Mouse (Mus musculus): ENCODE results near the gene Pla2g3.

Gene Pla2g3

DNA sequence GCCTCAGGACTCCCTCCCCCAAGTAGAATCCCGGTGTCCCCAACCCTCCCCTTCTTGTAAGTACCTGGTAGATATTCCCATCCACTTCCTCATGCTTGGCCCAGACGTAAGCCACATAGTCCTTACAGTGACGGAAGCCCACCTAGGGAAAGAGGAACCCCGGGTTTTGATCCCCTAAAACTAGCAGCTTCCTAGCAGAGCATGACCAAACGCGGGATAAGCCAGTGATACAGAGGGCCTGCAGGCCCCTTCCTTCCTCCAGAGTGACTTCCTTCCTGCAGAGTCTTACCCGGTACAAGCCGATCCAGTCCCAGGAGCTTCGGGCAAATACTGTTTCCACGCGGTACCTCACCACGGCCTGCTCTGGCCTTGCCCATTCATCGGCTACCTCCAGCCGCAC is 7.4 kb downstream of the Pla2g3 start:
- DNase-seq: no peak

DNA sequence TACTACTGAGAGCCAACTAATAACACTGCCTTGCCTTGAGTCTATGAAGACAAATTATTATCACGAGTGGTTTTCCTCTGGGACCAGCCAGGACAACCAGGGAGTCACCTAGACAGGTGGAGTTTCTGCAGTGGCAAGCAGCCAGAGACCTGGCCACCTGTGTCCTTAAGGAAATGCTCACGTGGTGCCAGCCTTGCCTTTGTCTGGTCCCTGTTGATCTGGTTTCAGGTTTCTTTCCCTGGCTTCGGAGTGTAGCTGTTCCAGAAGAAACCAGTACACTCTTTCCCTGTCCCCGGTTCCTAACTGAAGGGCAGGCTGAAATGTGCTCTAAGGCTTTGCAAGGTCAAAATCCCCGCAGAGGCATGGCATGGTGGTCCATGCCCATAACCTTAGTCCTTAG is 8.7 kb downstream of the Pla2g3 start:
- no peak for DNase-seq

DNA sequence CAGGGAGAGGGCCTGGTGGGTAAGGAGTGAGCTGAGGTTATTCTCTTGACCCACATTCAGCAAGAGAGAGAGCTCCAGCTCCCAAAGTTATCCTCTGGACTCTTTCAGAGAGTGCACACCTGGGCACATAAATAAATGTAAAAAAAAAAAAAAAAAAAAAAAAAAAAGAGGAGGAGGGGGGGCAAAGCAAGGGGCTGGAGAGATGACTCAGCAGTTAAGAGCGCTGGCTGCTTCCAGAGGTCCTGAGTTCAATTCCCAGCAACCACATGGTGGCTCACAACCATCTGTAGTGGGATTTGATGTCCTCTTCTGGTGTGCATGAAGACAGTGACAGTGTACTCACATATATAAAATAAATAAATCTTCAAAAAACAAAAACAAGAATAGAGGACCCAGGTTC is 9.2 kb downstream of the Pla2g3 start:
- DNase-seq: no peak

DNA sequence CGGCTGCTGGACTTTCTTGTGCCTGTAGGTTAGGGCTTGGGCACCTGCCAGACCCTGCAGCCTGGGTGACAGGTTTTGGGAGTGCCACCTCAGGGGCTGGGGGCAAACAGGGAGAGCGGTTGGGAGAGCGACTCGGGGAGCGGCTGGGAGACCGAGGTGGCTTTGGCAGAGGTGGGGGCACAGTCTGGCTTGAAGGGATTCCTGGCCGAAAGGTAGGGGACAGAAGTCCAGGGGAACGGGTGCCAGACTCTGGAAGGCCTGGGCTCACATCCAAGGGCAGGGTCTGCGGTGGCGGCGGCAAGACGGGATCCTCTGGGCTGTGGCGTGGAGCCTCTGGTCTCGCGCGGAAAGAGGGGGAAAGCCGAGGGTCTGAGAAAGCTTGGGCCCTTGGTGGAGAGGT is 14.0 kb downstream of the Pla2g3 start:
- no peak for DNase-seq

DNA sequence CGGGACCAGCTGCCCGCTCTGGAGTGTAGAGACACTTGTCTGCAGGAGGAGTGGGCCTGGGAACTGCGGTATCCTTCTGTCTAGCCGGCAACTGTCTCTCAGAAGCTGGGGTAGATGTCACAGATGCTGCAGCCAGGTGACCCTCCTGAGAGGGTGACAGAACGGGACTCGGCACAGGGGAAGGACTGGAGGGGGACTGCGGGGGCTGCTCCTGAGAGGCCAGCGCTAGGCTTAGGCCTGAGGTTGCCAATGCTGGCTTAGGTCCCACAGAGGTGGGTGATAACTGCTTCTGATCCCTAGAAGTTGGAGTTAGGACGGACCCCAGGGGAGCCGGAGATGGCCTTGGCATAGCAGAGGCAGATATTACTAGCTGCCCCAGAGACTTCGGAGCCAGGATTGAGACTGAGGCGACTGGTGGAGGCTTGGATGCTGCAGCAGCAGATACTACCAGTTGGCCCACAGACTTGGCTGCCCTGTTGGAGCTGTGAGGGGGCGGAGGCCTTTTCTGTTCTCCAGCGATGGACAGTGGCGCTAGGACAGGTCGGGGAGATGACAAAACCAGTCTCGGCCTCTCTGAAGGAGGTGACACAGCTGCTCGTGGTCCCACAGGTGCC is 14.5 kb downstream of the Pla2g3 start:
- DNase-seq: no peak

DNA sequence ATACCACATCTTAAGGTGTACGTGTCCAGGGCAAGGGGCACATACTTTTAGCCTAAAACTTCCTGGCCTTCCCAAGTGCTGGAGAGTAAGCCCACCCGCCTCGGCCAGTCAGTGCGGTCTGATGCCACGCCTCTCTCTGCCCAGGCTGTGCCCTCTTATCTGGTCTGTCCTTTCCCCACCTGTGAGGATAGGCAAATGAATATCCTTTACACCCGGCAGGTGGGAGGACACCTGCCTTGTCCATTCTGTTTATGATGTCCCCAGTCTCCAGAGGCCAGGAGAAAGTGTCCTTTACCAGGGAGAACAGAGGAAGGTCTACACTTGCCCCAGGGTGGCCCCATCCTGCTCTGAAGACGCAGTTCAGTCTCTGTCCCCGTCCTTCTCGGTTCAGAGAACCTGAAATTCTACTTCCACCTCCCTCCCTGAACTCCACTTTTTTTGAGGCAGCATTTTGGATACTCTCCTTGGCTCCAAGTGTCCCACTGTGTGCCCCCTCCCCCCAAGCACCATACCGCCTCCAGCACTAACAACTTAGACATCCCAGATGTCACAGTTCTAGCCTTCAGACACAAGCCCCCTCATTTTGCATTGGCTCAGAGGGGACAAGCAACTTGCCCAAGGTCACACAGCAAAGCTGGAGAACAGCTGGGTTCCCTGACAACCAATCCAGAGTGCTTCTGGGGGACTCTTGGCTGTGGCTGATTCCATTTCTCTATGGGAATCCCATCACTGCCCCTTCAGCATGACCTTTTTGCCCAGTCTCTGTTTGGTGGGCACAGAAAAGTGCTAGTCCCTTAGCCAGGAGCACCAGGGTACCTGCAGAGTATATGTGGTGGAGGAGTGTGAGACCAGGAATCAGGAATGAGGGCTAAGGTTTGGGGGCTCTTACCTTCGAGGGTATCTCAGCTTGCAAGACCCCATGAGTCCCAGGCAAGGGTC is 15.9 kb downstream of the Pla2g3 start:
- DNase-seq: no peak

DNA sequence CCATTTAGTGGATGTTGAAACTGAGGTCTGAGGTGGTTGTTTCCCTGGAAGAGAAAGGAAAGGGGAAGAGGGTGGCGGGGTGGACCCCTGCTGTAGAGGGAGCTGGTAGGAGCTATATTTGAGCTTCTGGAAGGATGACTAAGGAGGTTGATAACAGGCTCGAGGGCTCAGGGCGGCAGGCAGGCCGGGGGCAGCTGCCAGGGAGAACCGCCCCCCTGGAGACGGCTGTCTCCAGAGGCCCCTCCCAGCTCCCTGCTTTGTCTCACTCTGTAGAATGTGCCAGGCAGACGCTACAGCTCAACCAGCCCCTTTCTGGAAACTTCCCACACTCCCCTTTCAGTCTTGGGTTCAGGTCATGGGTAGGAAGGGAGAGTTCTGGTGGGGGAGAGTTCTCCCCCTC is 20.1 kb downstream of the Pla2g3 start:
- no peak for DNase-seq

DNA sequence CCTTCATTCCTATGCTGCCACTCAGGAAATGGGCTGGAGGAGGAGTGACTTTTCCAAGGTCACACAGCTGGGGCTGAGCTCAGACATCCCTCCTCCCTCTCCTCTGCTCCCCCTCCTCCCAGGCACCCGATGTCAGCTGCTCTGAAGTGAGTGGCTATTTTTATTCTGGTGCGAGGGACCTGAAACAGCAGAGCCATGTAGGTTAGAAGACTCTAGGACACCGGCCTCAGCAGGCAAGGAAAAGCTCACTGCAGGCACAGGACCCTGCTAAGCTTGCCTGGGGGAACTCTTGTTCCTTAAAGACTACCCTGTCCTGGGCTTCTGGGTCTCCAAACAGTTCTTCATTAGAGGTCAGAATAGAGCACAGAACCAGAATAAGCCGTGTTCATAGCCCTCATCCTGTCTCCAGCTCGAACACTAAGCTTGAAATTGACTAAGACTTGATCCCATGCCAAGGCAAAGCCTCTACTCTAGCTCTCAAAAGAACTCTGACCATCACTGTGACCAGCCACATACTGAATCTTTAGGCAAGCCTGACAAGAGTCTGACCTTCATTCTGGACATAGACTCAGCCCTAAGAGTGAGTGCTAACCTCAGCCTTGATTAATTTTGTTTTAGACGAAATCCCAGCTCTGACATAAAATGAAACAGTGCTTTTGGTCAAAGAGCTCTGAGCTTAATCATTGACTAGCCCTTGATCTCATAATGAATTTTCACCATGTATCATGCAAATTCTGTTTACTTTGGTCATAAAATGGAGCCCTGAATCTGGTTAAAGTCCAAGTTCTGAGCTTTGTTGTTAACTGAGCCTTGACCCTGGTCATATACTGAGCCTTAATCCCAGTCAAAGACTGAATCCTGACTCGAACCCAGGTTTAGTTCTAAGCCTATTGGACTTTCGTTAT is 21.3 kb downstream of the Pla2g3 start:
- DNase-seq: no peak

DNA sequence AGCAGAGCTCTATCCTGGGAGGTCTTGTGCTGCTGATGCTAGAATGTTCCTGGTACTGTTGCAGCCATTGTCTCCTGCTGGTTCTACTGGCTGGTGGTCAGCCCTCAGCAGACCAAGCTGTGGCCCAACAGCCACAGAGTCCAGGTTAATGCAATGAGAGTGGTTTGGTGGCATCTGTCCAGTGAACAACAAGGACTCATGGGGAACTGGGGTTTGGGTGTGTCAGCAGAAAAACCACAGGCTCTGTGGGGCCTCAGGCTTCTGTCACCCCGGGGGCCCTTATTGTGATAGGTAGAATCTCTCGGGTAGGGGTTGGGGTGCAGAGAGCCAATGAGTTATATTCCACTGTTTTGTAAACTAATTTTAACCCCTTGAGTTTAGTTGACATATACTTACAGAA is 22.2 kb downstream of the Pla2g3 start:
- DNase-seq: no peak

DNA sequence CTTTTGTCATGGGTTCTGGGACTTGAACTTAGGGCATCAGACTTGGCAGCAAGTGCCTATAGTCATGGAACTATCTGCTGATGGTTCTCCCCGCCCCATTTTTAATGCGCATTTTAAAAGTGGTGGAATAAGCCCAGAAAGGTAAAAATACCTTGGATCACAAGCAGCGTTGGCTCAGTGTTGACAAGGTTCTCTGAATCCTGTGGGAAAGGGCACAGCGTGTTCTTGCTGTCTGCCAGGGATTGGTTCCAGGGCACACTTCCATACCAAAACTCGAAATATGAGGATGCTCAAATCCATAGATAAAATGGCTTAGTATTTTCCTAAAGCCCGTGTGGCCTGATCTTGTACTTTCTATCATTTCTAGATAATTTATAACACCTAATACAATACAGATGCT is 25.2 kb downstream of the Pla2g3 start:
- DNase-seq: no peak

DNA sequence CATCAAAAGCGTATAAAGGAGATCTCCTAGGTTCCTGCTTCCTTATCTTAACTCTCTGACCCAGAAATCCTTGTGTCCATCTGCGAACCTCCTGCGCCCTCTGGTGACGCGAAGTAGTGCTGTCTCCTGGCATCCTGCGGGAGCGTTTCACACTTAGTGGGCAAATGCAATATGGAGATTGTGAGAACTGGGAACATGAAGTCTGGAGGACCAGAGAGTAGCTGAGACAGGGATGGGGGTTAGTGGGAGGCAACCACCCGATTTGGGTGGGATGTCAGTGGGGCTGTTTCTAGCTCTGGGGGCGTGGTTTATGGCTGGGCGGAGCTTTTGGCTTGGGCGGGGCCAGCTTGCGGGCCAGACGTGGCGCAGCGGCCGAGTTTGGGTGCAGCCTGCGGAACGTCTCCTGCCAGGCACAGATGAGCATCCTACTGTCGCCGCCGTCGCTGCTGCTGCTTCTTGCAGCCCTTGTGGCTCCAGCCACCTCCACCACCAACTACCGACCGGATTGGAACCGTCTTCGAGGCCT is 26.5 kb downstream of the Pla2g3 start, which contains the start of gene Selenom:
TSS of gene Selenom (plus strand) at position 156 of the 526 bp plus-strand sequence.
- DNase-seq: peak; percentile 91

DNA sequence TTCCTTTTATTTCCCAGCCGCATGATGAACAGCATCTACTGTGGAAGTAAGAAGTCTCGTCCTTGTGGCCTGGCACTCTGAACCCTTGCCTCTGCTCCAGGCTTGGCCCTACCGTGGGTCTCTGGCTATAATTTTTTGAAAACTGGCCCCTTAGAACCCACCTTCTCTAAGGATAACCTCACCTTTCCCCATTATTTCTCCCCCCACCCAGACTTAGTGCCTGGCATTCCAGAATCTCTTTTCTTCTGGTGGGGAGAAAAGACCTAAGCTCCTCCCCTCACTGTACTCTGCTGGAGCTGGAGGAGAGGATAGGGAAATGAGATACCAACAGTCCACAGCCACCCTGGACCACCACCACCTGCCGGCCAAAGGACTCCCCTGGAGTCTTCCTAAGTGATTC is 27.1 kb downstream of the Pla2g3 start:
- DNase-seq: no peak

DNA sequence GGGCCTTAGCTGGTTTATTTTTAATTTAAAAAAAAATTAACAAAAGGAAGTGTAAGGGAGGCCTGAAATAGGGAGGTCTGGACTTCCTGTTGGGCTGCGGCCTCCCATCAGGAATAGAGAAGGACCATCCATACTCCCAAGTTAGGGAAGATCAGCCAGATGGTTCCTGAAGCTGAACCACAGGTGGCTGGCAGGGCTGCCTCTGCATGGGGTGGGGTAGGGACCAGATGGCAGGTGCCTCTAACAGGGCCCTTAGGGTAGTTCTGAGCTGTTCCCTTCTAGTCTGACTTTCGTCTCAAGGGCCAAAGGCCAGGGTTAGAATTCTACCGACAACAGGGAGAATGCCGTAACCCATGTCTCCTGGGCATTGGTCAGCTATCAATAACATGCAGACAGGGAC is 27.6 kb downstream of the Pla2g3 start:
- DNase-seq: no peak

DNA sequence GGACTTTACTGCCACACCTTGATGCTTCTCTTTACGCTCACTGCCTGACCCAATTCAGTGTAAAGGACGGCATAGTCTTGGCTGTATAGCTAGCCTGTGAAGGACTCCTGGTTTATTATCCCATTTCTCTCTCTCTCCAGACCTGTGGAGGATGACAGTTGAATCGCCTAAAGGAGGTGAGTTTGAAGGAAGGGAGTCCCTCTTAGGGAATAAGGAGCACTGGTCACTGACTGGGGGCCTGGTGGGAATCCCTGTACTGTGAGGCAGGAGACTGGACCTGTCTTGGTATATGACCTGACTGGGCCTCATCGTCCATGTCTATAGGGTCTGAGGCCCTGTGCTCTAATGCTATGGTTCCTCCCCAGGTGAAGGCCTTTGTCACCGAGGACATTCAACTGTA is 28.0 kb downstream of the Pla2g3 start:
- DNase-seq: no peak

DNA sequence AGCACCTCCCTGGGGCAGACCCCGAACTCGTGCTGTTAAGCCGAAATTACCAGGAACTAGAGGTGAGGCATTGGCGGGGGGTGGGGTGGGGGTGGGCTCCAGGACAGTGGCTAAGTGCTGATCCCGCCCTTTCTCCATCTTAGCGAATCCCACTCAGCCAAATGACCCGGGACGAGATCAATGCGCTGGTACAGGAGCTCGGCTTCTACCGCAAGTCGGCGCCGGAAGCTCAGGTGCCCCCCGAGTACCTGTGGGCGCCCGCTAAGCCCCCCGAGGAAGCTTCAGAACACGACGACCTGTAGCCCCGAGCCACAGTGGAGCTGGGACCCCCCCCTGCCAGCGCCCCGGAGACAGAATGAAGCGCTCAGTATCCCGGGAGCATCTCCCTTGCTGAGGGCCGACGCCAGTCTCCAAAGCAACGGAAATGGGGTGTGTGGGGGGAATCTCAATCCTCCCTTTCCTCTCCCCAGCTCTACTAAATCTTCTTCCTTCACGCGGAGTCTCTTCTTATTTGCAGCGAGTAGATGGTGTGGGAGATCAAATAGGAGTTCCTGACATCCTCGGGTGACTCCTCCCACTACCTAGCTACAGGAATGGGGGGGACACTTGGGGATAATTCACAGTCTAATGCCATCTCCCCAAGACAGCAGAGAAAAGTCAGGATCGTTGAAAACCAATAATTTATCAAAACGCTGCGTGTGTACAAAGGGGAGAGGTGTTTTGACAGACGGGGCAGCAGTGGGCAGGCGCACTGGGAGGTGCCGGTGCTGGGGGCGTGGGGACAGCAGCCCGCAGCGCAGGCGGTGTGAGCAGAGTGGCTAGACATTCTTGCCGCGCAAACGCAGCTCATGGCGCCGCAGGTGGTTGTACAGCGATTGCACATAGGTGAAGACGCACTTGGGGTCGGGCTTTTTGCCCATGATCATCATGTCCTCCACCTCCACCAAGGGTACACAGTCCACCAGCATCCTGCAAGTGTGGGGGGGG is 29.1 kb downstream of the Pla2g3 start:
- DNase-seq: peak; percentile 61

DNA sequence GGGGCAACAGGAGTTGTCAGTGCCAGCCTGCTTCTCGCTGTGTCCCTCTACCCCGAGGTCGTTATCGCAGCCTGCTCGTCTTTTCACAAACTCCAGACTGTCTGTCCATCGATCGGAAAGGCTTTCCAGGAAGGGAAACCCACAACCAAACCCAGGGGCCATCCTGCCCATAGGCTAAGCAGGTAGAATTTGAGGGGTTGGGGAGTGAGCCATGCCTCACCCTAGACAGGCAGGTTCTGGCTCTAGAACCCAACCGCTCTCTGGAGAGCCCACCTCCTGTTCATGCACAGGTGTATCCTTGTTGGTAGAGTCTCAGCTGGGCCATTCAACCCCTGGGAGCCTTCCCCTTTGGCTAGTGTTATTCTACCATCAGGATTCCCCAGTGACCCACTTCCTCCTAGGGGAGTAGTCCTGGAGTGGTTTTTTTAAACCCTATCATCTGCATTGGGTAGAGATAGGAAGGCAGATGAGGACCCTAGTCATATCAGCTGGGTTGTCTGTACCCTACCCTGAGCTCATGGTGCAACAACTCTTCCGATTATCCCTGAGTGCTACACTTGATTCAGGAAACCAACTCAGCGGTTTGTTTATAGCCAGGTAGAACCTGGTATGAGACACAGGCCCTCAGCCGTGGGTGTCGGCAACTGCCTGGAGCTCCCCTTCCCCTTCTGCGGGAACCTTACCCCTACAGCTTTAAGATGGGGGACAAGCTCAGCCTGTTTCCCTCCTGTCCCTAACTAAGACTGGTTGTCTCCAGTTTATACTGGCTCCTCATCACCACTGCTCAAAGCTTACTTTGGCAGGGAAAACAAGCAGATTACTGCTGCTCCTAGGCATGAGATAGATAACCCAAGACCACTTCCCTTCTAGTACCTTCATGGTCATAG is 30.0 kb downstream of the Pla2g3 start:
- DNase-seq: no peak

DNA sequence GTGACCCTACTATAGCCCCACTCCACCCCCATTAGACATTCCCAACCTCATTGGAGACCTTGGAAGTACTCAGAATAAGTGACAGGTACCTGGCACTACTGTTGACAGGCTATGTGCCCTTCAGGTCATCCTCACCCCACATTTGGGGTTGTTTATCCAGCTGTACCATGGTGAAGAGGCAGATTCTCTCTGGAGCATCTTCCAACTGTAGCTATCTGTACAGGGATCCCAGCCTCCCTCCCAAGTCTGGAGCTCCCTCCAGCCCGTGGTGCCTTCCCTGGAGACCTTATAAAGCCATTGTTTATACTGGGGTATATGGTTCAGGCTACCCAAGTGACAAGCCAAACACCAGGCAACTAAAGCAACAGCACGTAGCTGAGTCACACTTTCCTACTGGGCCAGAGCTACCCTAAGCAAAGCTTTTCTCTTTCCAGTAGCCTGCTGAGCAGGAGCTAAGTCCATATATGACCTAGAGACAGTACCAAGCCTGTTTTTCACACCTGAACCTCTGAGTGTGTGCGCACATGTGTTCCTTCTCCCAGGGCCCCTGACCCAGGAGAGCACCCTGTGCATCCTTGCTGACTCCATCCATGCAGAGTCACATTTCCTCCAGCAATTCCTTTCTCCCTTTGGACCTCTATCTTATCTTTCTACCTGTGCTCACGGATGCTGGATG is 31.1 kb downstream of the Pla2g3 start:
- no peak for DNase-seq

DNA sequence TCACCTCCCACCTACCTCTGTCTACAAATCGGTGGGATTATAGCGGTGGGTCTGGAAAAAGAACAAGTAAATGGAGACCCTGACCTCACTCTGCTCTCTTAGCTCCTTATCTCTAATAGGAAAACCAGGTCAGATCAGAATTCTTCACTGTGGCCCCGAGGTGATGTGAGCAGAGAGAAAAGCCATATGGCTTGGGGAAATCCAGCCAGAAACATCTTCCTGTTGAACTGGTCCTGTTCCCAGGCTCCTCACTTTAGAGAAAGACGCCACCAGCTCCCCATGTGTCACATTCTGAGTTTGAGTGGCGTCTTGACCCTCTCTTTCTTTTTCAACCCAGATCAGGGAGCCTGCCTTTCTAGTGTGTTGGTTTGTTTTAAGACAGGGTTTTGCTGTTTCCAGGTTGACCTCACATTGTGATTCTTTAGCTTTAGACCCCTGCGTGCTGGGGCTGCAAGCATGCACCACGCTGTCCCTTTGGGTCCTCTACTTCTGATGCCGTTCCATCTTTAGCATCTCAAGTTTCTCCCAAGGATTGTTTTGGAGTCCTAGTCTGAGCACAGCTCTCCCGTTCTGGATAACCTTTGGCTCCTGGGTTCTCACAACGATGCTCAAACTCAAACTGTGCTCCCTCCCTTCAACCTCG is 31.8 kb downstream of the Pla2g3 start:
- no peak for DNase-seq

DNA sequence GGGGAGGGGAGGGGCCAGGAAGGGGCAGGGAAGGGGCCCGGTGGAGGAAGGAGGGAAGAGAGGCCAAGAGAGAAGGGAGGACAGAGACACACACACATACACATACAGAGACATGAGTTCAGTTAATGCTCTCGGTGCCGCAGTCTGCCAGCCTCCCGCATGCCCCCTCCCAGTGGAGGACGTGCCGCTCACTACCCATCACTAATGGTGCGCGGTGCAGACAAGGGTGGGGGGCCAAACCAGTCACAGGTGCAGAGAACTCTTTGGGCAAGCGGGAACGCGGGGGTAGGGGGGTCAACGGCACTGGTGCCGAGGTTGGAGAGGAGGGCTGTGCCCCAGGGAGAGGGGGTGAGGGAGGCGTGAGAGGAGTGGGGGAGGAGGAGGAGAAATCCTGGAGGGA is 32.8 kb downstream of the Pla2g3 start:
- DNase-seq: no peak

Measured in thymus, postnatal 4 days (tissue).